Comparison of ENCODE assay signal across 29 mouse cellular contexts in the genomic region with DNA sequence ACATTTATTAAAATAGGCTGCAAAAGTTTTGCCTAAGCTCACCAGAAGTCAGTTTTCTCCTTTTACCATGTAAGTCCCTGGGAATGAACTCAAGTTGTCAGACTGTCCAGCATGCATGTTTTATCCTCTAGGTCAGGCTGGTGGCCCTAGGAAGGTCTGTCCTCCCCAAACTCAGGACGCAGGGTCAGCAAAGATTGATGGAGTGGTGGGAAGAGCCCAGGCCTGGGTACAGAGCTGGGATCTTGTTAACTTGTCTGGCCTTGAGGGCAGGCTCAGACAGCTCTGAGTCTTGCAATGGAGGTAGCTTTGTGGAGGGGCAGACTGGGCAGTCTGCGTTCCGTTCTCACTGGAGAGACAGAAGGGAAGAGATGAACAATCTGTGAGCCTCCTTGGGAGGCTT. TPM values are rescaled to one million over a fixed set of nuclear protein-coding genes. Genes with fewer than 3 reads are reported as not detected.
"Had no signal": no experiment of that assay in that cellular context is flagged by ENCODE, and none has a peak within 500 bp of the region (broad histone marks: within the 10 kb centered on the region; RNA-seq: fewer than 3 reads in every experiment).

No protein-coding gene starts in this region.

- DNase-seq: heart, adult 2 months; heart, postnatal 10 days; heart, postnatal 4 days; kidney, adult 11 months; kidney, adult 18-20 months; kidney, adult 2 months; kidney, adult 8-10 months; kidney, adult 9 months; kidney, postnatal 10 days; kidney, postnatal 14 days; kidney, postnatal 25 days; kidney, postnatal 36 days; kidney, postnatal 4 days; layer of hippocampus, postnatal 36 days had no signal

- H3K27me3 ChIP-seq: heart, embryonic 12.5 days; heart, embryonic 13.5 days; heart, embryonic 15.5 days; hindbrain, embryonic 12.5 days; hindbrain, embryonic 13.5 days; hindbrain, embryonic 15.5 days; intestine, embryonic 15.5 days; kidney, embryonic 15.5 days had no signal

- H3K9me3 ChIP-seq: heart, embryonic 13.5 days; heart, embryonic 15.5 days; hindbrain, embryonic 10.5 days; hindbrain, embryonic 12.5 days; hindbrain, embryonic 13.5 days; hindbrain, embryonic 15.5 days; intestine, embryonic 15.5 days; kidney, embryonic 15.5 days had no signal

- H3K4me1 ChIP-seq: heart, embryonic 15.5 days had no signal

- H3K4me3 ChIP-seq: heart, adult 2 months; heart, embryonic 12.5 days; heart, embryonic 13.5 days; heart, embryonic 15.5 days; hindbrain, embryonic 10.5 days; hindbrain, embryonic 12.5 days; hindbrain, embryonic 13.5 days; hindbrain, embryonic 15.5 days; intestine, embryonic 15.5 days; kidney, embryonic 15.5 days had no signal

- H3K36me3 ChIP-seq: heart, embryonic 12.5 days; heart, embryonic 13.5 days; heart, embryonic 15.5 days; hindbrain, embryonic 10.5 days; hindbrain, embryonic 12.5 days; hindbrain, embryonic 13.5 days; hindbrain, embryonic 15.5 days; intestine, embryonic 15.5 days; kidney, embryonic 15.5 days had no signal

- H3K27ac ChIP-seq: heart, adult 2 months; heart, embryonic 13.5 days; heart, embryonic 15.5 days; hindbrain, embryonic 10.5 days; hindbrain, embryonic 12.5 days; hindbrain, embryonic 13.5 days; hindbrain, embryonic 14.5 days; hindbrain, embryonic 15.5 days; hindbrain, postnatal 0 days; intestine, embryonic 15.5 days; kidney, embryonic 15.5 days; kidney, postnatal 0 days had no signal

RNA-seq across cellular contexts. Expression of a gene that starts 25.0 kb away (rescaled TPM):
- total RNA-seq: hematopoietic stem cell, adult 5-6 weeks had no signal
- polyA plus RNA-seq: hindbrain, embryonic 11.5 days; inflammation-experienced regulatory T-cells, adult 6 months had no signal
